Mouse (Mus musculus) heart, embryonic 10.5 days (tissue): ENCODE results near the gene D730048I06Rik. TPM values are rescaled to one million over a fixed set of nuclear protein-coding genes. Genes with fewer than 3 reads are reported as not detected.
"Not testable (repeated sequence)": the region's sequence is repeated elsewhere in the genome, so short reads cannot be mapped to it uniquely, and the experiment has no call there.

Experiments used
- DNase-seq: peaks from one replicate; pipeline ENCODE4 v3.0.0-alpha.2; 2017; ENCODE audit warnings: low spot score
- H3K27ac ChIP-seq: fragments of 300-500 bp; sonication (generic); 2 replicates; pipeline ENCODE4 v1.5.1; 2016; ENCODE audit warnings: mild to moderate bottlenecking
- H3K27me3 ChIP-seq: fragments of 300-500 bp; sonication (generic); 2 replicates; pipeline ENCODE4 v1.6.1; 2016; ENCODE audit warnings: mild to moderate bottlenecking; ENCODE audit not compliant: poor library complexity, insufficient read depth, severe bottlenecking
- H3K36me3 ChIP-seq: fragments of 300-500 bp; sonication (generic); 2 replicates; pipeline ENCODE4 v1.6.1; 2016; ENCODE audit warnings: mild to moderate bottlenecking, moderate library complexity
- H3K4me1 ChIP-seq: fragments of 300-500 bp; sonication (generic); 2 replicates; pipeline ENCODE4 v1.6.1; 2016; ENCODE audit warnings: mild to moderate bottlenecking
- H3K4me3 ChIP-seq: fragments of 300-500 bp; sonication (generic); 2 replicates; pipeline ENCODE4 v1.5.1; 2016; ENCODE audit warnings: mild to moderate bottlenecking, moderate library complexity
- H3K9me3 ChIP-seq: fragments of 300-500 bp; sonication (generic); 2 replicates; pipeline ENCODE4 v1.6.1; 2016; ENCODE audit warnings: mild to moderate bottlenecking, moderate library complexity
- WGBS: fragments of 180-500 bp; shearing (Covaris S2); methylation state at CpG from one replicate; pipeline ENCODE4 v1.1.7; 2016; 5-methylcytosine and 5-hydroxymethylcytosine counted together
- polyA plus RNA-seq: library from polyadenylated mRNA; unstranded; fragments of >200 nt; fragmentation: Nextera tagmentation; extraction: Ambion mirVana; gene quantifications from 2 replicates; pipeline ENCODE4 v1.2.1, GENCODE M21; 2016

D730048I06Rik gene
- polyA plus RNA-seq = not detected in 2 replicates

DNA sequence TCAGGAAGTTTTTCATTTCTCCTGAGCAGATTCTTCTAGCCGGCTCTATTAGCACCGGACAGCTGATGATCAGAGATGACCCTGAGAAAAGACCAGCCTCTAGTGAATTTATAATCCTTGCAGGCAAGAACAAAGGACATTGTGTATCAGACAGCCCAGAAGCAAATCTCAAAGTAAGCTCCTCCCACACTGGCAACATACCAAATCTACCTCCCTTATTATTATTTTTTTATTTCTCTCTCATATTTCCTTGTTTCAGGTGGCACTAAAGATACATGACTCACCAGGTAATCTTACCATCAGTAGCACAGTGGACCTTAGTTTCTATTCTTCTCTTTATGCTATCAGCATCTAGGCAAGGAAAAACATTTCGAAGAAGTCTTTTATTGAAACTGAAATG lies at the start of gene D730048I06Rik, which contains the start of gene Gm27235:
TSS of gene D730048I06Rik (minus strand) at position 112 of the 400 bp plus-strand sequence.
TSS of gene Gm27235 (minus strand) at position 101 of the 400 bp plus-strand sequence.
- no peaks in the 10 kb centered on the region for H3K36me3 ChIP-seq
- no peaks in the 10 kb centered on the region for H3K9me3 ChIP-seq
- WGBS = 81% methylated on average over 3 of the region's 3 CpGs
- H3K27me3 ChIP-seq = no peaks in the 10 kb centered on the region
- no peaks in the 10 kb centered on the region for H3K4me1 ChIP-seq
- no peak within 1 kb of the TSS for H3K27ac ChIP-seq
- DNase-seq = no peak
- no peak within 1 kb of the TSS for H3K4me3 ChIP-seq

DNA sequence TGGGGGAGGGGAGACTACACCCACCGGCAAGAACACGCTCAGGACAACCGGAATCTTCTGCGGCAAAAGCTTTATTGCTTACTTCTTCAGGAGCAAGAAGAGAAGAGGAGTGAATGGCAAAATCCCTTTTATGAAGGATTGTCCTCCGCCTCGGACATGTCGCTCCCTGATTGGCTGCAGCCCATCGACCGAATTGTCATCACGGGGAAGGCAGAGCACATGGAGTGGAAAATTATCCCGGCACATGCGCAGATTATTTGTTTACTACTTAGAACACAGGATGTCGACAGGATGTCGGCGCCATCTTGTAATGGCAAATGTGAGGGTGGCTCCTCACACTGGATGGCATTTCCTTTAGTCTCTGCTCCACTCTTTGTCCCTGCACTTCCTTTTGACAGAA lies 28.0 kb upstream of the D730048I06Rik start:
- H3K9me3 ChIP-seq, DNase-seq, H3K27ac ChIP-seq, H3K4me3 ChIP-seq, H3K27me3 ChIP-seq, H3K36me3 ChIP-seq, H3K4me1 ChIP-seq: not testable (repeated sequence)
- 89% methylated on average over 15 of the region's 15 CpGs for WGBS

DNA sequence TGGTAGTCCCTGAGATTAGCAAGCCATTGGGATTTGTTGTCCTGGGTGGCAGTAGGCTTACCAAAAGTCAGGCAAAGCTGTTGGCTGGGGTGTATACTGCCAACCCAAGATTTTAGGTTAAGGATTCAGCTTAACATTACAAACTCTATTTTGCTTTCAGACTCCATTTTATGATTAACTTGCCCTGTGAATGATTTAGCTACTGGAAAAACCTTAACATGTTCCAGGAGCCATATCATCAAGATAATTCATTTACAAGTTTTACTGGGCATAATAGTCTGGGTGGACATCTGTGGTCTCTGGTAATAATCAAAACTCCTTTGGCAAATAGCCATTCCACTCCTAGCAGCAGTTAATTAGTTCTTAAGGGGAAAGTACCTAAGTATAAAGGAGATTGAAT lies 8.2 kb upstream of the D730048I06Rik start:
- Histone ChIP-seq H3K9me3 (no peaks in the 10 kb centered on the region; the same call in 1 of the 2 replicates), H3K27me3 (no peaks in the 10 kb centered on the region), H3K36me3 (no peaks in the 10 kb centered on the region), H3K27ac (no peak overlapping the region), H3K4me1 (no peaks in the 10 kb centered on the region), H3K4me3 (no peak overlapping the region)
- DNase-seq = no peak

DNA sequence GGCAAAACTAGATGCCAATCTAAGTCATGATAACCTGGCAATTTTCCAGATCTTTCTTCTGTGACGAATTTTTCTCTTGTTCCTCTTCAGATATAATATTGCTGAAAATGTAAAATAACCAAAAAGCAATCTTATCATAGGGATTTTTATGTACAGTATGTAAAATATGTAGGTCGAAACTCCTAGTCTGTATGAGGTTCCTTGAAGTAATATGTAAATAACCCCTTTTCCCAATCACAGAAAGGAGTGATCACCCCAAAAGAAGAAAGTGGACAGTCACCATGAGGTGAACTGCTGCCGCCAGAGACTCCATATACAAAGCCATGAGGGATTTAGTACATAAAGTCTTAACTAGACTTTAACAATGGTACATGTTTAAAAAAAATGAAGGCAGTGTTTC lies 11.9 kb downstream of the D730048I06Rik start, which contains the start of gene Gm17727:
TSS of gene Gm17727 (minus strand) at position 101 of the 400 bp plus-strand sequence.
- H3K4me1 ChIP-seq = no peaks in the 10 kb centered on the region
- H3K36me3 ChIP-seq = no peaks in the 10 kb centered on the region
- no peaks in the 10 kb centered on the region; the same call in 1 of the 2 replicates for H3K9me3 ChIP-seq
- H3K27me3 ChIP-seq = no peaks in the 10 kb centered on the region
- no peak within 1 kb of the TSS for H3K4me3 ChIP-seq
- WGBS = 60% methylated on average over 3 of the region's 3 CpGs
- no peak for DNase-seq
- H3K27ac ChIP-seq = no peak within 1 kb of the TSS

DNA sequence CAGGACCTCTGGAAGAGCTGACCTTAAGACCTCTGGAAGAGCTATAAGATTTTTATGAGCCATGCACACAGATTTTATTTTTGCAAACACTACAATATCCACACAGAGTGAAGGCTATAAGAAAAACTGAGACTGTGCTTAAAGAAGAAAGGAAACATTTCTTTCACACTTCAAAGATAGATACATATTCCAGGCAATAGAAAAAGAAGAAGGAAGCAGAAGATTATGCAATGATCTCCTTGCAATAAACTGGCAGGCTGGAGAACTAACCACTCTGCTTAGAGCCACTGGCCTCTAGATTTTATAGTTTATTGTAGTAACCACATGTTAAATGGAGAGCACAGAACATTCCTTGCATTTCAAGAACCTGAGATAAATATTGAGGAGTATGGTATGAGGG lies 33.1 kb downstream of the D730048I06Rik start:
- no peaks in the 10 kb centered on the region for H3K27me3 ChIP-seq
- H3K36me3 ChIP-seq = no peaks in the 10 kb centered on the region
- no peak for DNase-seq
- no peak overlapping the region for H3K27ac ChIP-seq
- H3K4me3 ChIP-seq = no peak overlapping the region
- H3K4me1 ChIP-seq = no peaks in the 10 kb centered on the region
- no peaks in the 10 kb centered on the region for H3K9me3 ChIP-seq

DNA sequence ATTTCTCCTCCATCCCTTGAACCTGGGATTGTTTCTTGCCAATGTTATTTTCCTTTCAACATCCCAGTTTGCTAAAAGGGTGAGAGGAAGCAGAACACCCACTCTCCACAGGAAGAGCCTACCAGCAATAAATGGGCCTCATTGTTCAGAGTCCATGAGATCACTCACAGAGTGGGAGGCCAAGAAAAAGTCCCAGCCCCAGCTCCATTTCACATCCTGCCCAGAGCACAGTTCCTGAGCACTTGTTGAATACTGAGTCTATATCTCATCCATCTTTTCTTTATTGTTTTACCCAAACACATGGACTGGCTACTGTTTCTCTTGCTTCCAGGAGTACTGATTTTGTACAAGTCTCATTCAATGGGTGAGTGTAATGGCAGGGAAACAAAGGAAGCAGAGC lies 49.2 kb downstream of the D730048I06Rik start, which contains the start of gene Gm17677:
TSS of gene Gm17677 (plus strand) at position 301 of the 400 bp plus-strand sequence.
- Histone ChIP-seq H3K27me3 (no peaks in the 10 kb centered on the region), H3K9me3 (peaks cover 6% of the 10 kb centered on the region; the same call in 1 of the 2 replicates), H3K36me3 (no peaks in the 10 kb centered on the region), H3K4me1 (no peaks in the 10 kb centered on the region), H3K27ac (no peak within 1 kb of the TSS), H3K4me3 (no peak within 1 kb of the TSS)
- no peak for DNase-seq

Other genes starting within 250 kb of the D730048I06Rik start
- 2.8 and 3.6 TPM in 2 replicates for gene Ddx25, start 231.6 kb downstream of the D730048I06Rik start, polyA plus RNA-seq
- gene Pus3, start 231.5 kb downstream of the D730048I06Rik start, polyA plus RNA-seq = 15.5 and 17.3 TPM in 2 replicates
- gene Pate2, start 219.8 kb downstream of the D730048I06Rik start, polyA plus RNA-seq = 0.48 and 0.51 TPM in 2 replicates
- gene Hyls1, start 219.7 kb downstream of the D730048I06Rik start, polyA plus RNA-seq = 12.4 and 13.8 TPM in 2 replicates
- not detected in 2 replicates for gene Pate4, start 178.2 kb downstream of the D730048I06Rik start, polyA plus RNA-seq
- gene Pate3, start 141.9 kb downstream of the D730048I06Rik start, polyA plus RNA-seq = not detected in 2 replicates
- 0.09 and 0.10 TPM in 2 replicates for gene Pate1, start 102.7 kb downstream of the D730048I06Rik start, polyA plus RNA-seq
- gene Gm17677, start 49.1 kb downstream of the D730048I06Rik start, polyA plus RNA-seq = not detected in 2 replicates
- not detected in 2 replicates for gene Gm17727, start 12.0 kb downstream of the D730048I06Rik start, polyA plus RNA-seq
- not detected in 2 replicates for gene Gm27235, start within 50 bp of the D730048I06Rik start, polyA plus RNA-seq
- gene 9230110F15Rik, start 54.0 kb upstream of the D730048I06Rik start, polyA plus RNA-seq = not detected in 2 replicates
- gene 9230113P08Rik, start 118.3 kb upstream of the D730048I06Rik start, polyA plus RNA-seq = not detected in 2 replicates